Mouse (Mus musculus) T-helper 2 cell (primary cell): Measurements from ENCODE around the gene Cic.

Source experiments
- in situ Hi-C: fragments of 300-600 bp; cut with MboI, MseI; formaldehyde crosslinking; loops from one replicate; pipeline ENCODE4 v1.15.1; 2025; ENCODE audit warnings: high pct_unique_total_duplicates

Cic gene

GRCm38 (mm10) chr7:25267301-25267750 lies at the start of gene Cic:
Gene Cic, plus strand, starts transcription at chr7:25267704.
- in situ Hi-C loops = loop anchor here (5.0 kb wide), 1 partner anchor 45 kb away; the partner anchor contains the start of genes Dedd2 and Zfp526

- in situ Hi-C loops = no loop called here
These were observed 48.6 kb upstream of the Cic start for GRCm38 (mm10) chr7:25218705-25219415.

GRCm38 (mm10) chr7:25219416-25219750 lies 48.1 kb upstream of the Cic start:
- in situ Hi-C loops = no loop called here

- in situ Hi-C loops = loop anchor here (5.0 kb wide), 1 partner anchor 47 kb away; the partner anchor contains the start of gene Cic
These were observed 47.6 kb upstream of the Cic start for GRCm38 (mm10) chr7:25219756-25220456.

- in situ Hi-C loops = loop anchor here (5.0 kb wide), 1 partner anchor 47 kb away; the partner anchor contains the start of gene Cic
These were observed 46.9 kb upstream of the Cic start, which contains the start of gene Dedd2 for GRCm38 (mm10) chr7:25220457-25221101. Gene Dedd2, minus strand, starts transcription at chr7:25220615.

- in situ Hi-C loops = loop anchor here (5.0 kb wide), 1 partner anchor 46 kb away; the partner anchor contains the start of gene Cic
These were observed 46.2 kb upstream of the Cic start, which contains the start of gene Zfp526 for GRCm38 (mm10) chr7:25221102-25221883. Gene Zfp526, plus strand, starts transcription at chr7:25221425.

GRCm38 (mm10) chr7:25222275-25222967 lies 45.1 kb upstream of the Cic start:
- in situ Hi-C loops = loop anchor here (5.0 kb wide), 1 partner anchor 45 kb away; the partner anchor contains the start of gene Cic

GRCm38 (mm10) chr7:25227523-25228300 lies 39.8 kb upstream of the Cic start:
- in situ Hi-C loops = no loop called here

GRCm38 (mm10) chr7:25230690-25231285 lies 36.7 kb upstream of the Cic start:
- in situ Hi-C loops = no loop called here

- in situ Hi-C loops = no loop called here
These were observed 35.3 kb upstream of the Cic start for GRCm38 (mm10) chr7:25232101-25232648.

GRCm38 (mm10) chr7:25233061-25233460 lies 34.4 kb upstream of the Cic start:
- in situ Hi-C loops = no loop called here

- in situ Hi-C loops = no loop called here
These were observed 32.0 kb upstream of the Cic start for GRCm38 (mm10) chr7:25235526-25235925.

GRCm38 (mm10) chr7:25237249-25238014 lies 30.1 kb upstream of the Cic start, which contains the start of gene Gsk3a:
Gene Gsk3a, minus strand, starts transcription at chr7:25237851.
- in situ Hi-C loops = no loop called here

- in situ Hi-C loops = no loop called here
These were observed 29.3 kb upstream of the Cic start for GRCm38 (mm10) chr7:25238015-25238706.

GRCm38 (mm10) chr7:25238829-25239623 lies 28.5 kb upstream of the Cic start:
- in situ Hi-C loops = no loop called here

GRCm38 (mm10) chr7:25240631-25241030 lies 26.9 kb upstream of the Cic start:
- in situ Hi-C loops = no loop called here

GRCm38 (mm10) chr7:25241062-25241461 lies 26.4 kb upstream of the Cic start:
- in situ Hi-C loops = no loop called here
